Mouse (Mus musculus): Measurements from ENCODE around the gene Dll1. TPM values are rescaled to one million over a fixed set of nuclear protein-coding genes. Genes with fewer than 3 reads are reported as not detected.

Dll1 gene
- polyA plus RNA-seq, 1 experiment from 2014 or later = 18.5 TPM

DNA sequence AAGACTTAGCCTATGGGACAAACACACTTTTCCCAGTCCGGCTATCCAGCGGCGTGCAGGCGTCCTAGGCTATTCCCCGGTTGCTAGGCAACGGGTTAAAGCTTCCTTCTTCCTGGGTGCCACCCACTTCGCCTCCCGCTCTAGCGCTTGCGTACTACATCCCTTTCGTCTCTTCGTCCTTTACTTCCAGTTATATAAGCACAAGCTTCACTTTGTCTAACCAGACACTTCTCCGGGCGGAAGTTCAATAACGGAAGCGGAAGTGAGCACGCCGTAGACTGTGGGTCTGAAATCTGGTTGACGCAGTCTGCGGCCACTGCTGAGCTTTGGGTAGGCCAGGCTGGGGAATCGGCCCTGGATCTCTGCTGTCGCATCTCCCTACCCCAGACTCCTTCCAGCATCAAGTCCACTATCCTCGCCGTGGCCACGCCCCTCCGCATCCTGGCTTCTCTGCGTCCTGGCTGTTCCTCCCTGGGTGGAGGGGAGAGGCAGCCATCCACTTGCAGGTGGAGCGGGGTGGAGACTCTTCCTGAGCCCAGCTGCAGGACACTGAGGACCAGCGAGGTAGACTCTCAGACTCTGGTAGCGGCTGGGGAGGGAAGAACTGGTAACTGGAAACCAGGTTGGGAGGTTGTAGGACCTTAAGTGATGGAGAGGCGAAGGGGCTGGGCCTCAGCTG is 19.5 kb upstream of the Dll1 start, which contains the start of gene Fam120b:
Fam120b (plus strand) TSS at position 206 of the 679 bp plus-strand sequence.
- H3K27me3 ChIP-seq (replicated peaks; ENCODE audit: control insufficient read depth, insufficient read depth, low read length) = no peaks in the 10 kb centered on the region
- H3K36me3 ChIP-seq (ENCODE audit: control insufficient read depth, insufficient read depth) = no peaks in the 10 kb centered on the region
- peak; percentile 96 for ATAC-seq
- no peak for TF ChIP-seq CTCF (IDR thresholded peaks at IDR 0.05; ENCODE audit: low read depth)
- peak within 1 kb of the TSS; percentile 70 for H3K4me3 ChIP-seq (ENCODE audit: low read depth, low read length)
- H3K27ac ChIP-seq (ENCODE audit: low read depth, low read length) = peak within 1 kb of the TSS; percentile 90
- under 1% methylated on average over 31 of the region's 31 CpGs for whole genome bisulfite sequencing
- H3K9ac ChIP-seq (ENCODE audit: low read depth, low read length) = peak within 1 kb of the TSS; percentile 80
- peaks cover 8% of the 10 kb centered on the region for H3K4me1 ChIP-seq (replicated peaks; ENCODE audit: control insufficient read depth, insufficient read depth, low read length)
- H3K4me2 ChIP-seq (replicated peaks; ENCODE audit: low read depth) = peak within 1 kb of the TSS; percentile 89
- no peaks in the 10 kb centered on the region for H3K9me3 ChIP-seq (ENCODE audit: control insufficient read depth)

DNA sequence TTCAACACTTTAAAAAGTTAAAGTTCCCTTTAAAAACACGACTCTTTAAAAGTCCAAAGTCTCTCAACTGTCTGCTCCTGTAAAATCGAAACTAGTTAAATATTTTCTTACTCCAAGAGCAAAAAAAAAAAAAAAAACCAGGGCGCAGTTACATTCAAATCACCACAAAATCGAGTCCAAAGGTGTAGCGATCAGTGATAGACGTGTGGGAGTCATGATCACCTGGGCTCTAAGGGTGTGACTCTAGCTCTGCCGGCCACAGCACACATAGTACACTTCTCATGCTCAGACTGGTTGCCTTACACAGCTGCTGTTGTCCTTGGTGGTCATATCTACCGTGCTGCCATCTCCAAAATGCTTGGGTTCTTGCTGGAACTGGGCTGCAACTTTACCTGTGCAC is 12.7 kb upstream of the Dll1 start:
- Histone ChIP-seq H3K27ac (ENCODE audit: low read depth, low read length) (peak overlapping the region; percentile 50; the same call in 1 of the 2 replicates), H3K4me2 (replicated peaks; ENCODE audit: low read depth) (peak overlapping the region; percentile 43), H3K9ac (ENCODE audit: low read depth, low read length) (no peak overlapping the region), H3K4me1 (replicated peaks; ENCODE audit: control insufficient read depth, insufficient read depth, low read length) (no peaks in the 10 kb centered on the region), H3K36me3 (ENCODE audit: control insufficient read depth, insufficient read depth) (no peaks in the 10 kb centered on the region), H3K9me3 (ENCODE audit: control insufficient read depth) (no peaks in the 10 kb centered on the region), H3K27me3 (replicated peaks; ENCODE audit: control insufficient read depth, insufficient read depth, low read length) (no peaks in the 10 kb centered on the region), H3K4me3 (ENCODE audit: low read depth, low read length) (no peak overlapping the region)
- ATAC-seq = peak; percentile 99
- WGBS = 42% methylated on average over 8 of the region's 8 CpGs
- no peak for TF ChIP-seq CTCF (IDR thresholded peaks at IDR 0.05; ENCODE audit: low read depth)

DNA sequence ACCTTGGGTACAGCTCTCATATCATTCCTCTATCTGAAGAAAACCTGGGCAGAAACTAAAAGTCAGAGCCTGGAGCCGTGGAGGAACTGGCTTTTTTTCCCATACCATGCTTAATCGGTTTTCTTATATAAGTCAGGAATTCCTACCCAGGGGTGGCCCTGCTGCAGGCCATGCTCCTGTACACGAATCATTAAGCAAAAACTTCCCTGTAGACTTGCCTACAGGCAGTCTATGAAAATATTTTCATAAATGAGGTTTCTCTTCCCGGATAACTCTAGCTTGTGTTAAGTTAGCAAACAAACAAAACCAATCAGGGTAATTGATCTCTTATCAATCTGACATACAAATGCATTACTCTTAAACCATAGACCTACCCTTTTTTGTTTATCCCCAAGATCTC is 12.2 kb upstream of the Dll1 start:
- Histone ChIP-seq H3K4me2 (replicated peaks; ENCODE audit: low read depth) (no peak overlapping the region), H3K27me3 (replicated peaks; ENCODE audit: control insufficient read depth, insufficient read depth, low read length) (no peaks in the 10 kb centered on the region), H3K4me3 (ENCODE audit: low read depth, low read length) (no peak overlapping the region), H3K36me3 (ENCODE audit: control insufficient read depth, insufficient read depth) (no peaks in the 10 kb centered on the region), H3K9me3 (ENCODE audit: control insufficient read depth) (no peaks in the 10 kb centered on the region), H3K27ac (ENCODE audit: low read depth, low read length) (peak overlapping the region; percentile 75), H3K9ac (ENCODE audit: low read depth, low read length) (no peak overlapping the region), H3K4me1 (replicated peaks; ENCODE audit: control insufficient read depth, insufficient read depth, low read length) (no peaks in the 10 kb centered on the region)
- 35% methylated on average over 4 of the region's 4 CpGs for WGBS
- ATAC-seq = peak; percentile 62
- no peak for TF ChIP-seq CTCF (IDR thresholded peaks at IDR 0.05; ENCODE audit: low read depth)

DNA sequence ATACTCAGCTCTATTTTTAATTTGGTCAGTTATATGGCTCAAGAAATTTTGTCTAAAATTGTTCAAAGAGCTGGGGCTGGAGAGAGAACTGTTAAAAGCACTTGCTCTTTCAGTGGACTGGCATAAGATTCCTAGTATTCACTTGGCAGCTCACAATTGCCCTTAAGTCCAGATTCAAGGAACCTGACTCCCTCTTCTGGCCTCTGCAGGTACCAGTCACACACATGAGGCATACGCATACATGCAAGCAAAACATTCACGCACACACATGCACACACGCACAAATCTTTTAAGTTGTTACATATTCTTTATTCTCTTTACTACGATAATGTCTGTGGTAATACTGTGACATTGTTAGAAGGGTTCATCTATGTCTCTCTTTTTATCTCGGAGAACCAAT is 6.7 kb upstream of the Dll1 start:
- Histone ChIP-seq H3K36me3 (ENCODE audit: control insufficient read depth, insufficient read depth) (no peaks in the 10 kb centered on the region), H3K27me3 (replicated peaks; ENCODE audit: control insufficient read depth, insufficient read depth, low read length) (no peaks in the 10 kb centered on the region), H3K4me2 (replicated peaks; ENCODE audit: low read depth) (no peak overlapping the region), H3K9ac (ENCODE audit: low read depth, low read length) (no peak overlapping the region), H3K4me1 (replicated peaks; ENCODE audit: control insufficient read depth, insufficient read depth, low read length) (peaks cover 5% of the 10 kb centered on the region; the same call in 1 of the 2 replicates), H3K9me3 (ENCODE audit: control insufficient read depth) (no peaks in the 10 kb centered on the region), H3K27ac (ENCODE audit: low read depth, low read length) (no peak overlapping the region), H3K4me3 (ENCODE audit: low read depth, low read length) (no peak overlapping the region)
- WGBS = 97% methylated on average over 5 of the region's 5 CpGs
- ATAC-seq = no peak
- peak; percentile 29 for TF ChIP-seq CTCF (IDR thresholded peaks at IDR 0.05; ENCODE audit: low read depth)

DNA sequence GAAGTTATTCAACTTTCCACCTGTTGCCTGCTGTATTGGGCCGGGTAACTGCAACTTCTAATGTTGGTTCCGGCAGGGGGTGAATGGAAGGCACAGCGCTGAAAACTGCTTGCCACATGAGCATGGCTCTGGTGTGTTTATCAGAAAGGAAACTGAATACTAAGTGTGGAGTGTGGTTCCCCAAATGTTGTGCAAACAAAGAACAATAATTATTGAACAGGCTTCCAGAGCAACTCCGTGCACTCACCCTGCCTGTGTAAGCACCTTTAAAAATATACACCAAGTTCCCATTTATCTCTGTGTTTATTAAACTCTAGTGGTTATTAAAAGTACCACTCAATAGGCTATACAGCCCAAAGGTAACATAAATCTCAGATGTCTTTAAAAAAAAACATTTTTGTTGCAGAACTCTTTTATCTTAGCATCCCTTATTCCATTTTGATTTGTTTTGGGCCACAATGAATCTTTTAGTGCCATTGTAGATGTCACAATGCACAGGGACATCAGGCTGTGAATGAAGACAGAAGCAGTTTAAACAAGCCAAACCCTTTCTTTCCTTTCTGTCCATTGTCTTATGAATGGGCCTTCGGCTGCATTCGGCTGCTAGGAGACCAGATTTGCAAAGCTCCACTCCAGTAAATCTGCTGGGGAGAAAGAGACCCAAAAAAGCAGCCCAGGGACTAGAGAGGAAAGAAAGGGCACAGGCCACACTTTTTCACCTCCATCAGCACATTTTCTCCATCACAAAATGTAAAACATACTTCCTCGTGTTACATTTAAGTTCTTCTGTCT is 5.4 kb upstream of the Dll1 start:
- Histone ChIP-seq H3K4me1 (replicated peaks; ENCODE audit: control insufficient read depth, insufficient read depth, low read length) (peaks cover 5% of the 10 kb centered on the region; the same call in 1 of the 2 replicates), H3K27me3 (replicated peaks; ENCODE audit: control insufficient read depth, insufficient read depth, low read length) (no peaks in the 10 kb centered on the region), H3K9me3 (ENCODE audit: control insufficient read depth) (no peaks in the 10 kb centered on the region), H3K4me3 (ENCODE audit: low read depth, low read length) (no peak overlapping the region), H3K36me3 (ENCODE audit: control insufficient read depth, insufficient read depth) (no peaks in the 10 kb centered on the region), H3K9ac (ENCODE audit: low read depth, low read length) (no peak overlapping the region), H3K27ac (ENCODE audit: low read depth, low read length) (no peak overlapping the region), H3K4me2 (replicated peaks; ENCODE audit: low read depth) (no peak overlapping the region)
- WGBS = 55% methylated on average over 7 of the region's 7 CpGs
- TF ChIP-seq CTCF (IDR thresholded peaks at IDR 0.05; ENCODE audit: low read depth) = no peak
- no peak for ATAC-seq

DNA sequence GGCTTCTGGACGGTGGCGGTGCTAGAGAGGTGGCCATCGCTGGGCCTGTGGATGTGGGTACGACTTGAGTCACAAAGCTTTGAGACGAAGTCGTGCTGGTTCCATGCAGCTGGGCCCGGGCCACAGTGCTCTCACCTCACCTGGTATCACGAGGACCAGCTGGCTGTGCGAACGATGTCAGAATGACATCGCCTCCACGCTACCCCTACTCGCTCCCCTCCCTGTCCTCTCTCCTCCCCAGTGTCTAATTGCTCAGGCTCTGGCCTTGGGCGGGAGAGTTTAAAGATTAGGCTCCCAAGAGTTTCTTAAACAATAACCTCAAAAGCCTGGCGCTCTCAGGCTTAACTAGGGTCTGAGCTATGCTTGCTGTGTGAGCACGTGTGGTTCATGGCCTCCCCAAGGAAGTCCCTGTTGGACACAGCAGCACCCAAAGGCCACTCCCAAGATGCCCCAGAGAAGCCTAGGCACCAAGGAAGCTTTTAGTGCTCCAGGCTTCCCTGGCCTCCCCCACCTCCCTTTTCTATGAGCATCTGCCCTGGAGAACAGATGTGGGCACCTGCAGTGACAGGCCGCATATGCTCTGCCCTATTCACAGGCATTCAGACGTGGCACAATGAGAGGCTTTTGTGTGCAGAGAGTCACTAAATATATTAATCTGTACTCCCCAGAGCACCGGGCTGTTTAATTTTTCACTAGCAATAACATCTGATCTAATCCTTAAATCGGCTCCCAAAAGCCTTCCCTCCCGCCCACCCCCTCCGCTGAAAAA is 4.6 kb upstream of the Dll1 start:
- Histone ChIP-seq H3K4me2 (replicated peaks; ENCODE audit: low read depth) (peak overlapping the region; percentile 80), H3K9me3 (ENCODE audit: control insufficient read depth) (no peaks in the 10 kb centered on the region), H3K27me3 (replicated peaks; ENCODE audit: control insufficient read depth, insufficient read depth, low read length) (no peaks in the 10 kb centered on the region), H3K36me3 (ENCODE audit: control insufficient read depth, insufficient read depth) (no peaks in the 10 kb centered on the region), H3K4me1 (replicated peaks; ENCODE audit: control insufficient read depth, insufficient read depth, low read length) (peaks cover 5% of the 10 kb centered on the region; the same call in 1 of the 2 replicates), H3K27ac (ENCODE audit: low read depth, low read length) (no peak overlapping the region), H3K4me3 (ENCODE audit: low read depth, low read length) (peak overlapping the region; percentile 43), H3K9ac (ENCODE audit: low read depth, low read length) (peak overlapping the region; percentile 48; the same call in 1 of the 2 replicates)
- no peak for TF ChIP-seq CTCF (IDR thresholded peaks at IDR 0.05; ENCODE audit: low read depth)
- ATAC-seq = peak; percentile 46
- WGBS = 16% methylated on average over 22 of the region's 22 CpGs
